Mouse (Mus musculus): ENCODE measurements at regions not wholly inside any gene's neighbourhood (a gene's known extent, or its start where the extent isn't known, plus 50 kb on each side); places are given as distances from the start of the nearest gene placed in this dataset.

DNA sequence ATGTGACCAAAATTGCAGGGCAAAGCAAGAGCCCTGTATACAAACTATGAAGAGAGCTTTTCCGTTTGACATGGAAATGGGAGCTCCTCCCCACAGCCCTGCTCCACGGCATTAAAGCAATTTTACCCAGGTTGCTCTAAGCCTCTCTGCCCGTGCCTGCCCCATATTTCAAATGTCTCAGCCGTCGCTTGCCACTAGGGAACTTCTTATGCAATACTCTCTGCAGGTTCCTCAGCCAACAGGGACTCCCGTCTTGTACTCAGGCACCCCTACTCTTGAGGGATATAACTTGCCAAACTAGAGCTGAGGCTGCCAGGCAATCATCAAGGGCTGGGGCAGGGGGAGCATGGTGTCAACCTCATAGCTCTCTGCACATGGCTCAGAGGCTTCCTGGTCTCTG lies 145.1 kb downstream of the Cdh26 start:
- TF ChIP-seq CTCF (IDR thresholded peaks at IDR 0.05; ENCODE audit: insufficient read depth, low read depth, low read length): no peak
- no peak for TF ChIP-seq POLR2A (IDR thresholded peaks at IDR 0.05; ENCODE audit: insufficient read depth, low read depth, low read length)
